Mouse (Mus musculus): Measurements from ENCODE around the gene Aup1.

DNA sequence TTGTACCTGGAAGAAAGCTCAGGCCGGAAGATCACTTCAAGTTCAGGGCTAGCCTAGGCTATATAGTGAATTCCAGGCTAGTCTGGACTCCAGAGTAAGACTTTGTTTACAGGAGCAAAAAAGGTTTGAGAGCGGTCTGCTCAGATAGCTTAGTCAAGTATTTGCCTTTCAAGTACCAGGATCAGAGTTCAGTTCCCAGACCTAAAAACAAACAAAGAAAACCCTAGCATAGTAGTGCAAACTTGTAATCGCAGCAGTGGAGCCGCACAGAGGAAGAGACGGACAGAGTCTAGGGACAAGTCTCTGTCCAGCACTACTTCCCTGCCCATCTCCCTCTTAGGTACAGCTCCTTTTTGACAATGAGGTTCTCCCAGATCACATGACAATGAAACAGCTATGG, 25.9 kb downstream of the Aup1 start:
- TF ChIP-seq CTCF (IDR thresholded peaks at IDR 0.05; ENCODE audit: low read depth, low read length) (no peak), EP300 (IDR thresholded peaks at IDR 0.05; ENCODE audit: insufficient read depth, low read depth, low read length) (no peak), POLR2A (IDR thresholded peaks at IDR 0.05; ENCODE audit: insufficient read depth, low read length) (no peak)
